Mouse (Mus musculus) liver, adult 2 months (tissue): ENCODE results near the gene Celf1. TPM values are rescaled to one million over a fixed set of nuclear protein-coding genes. Genes with fewer than 3 reads are reported as not detected.
A peak's percentile ranks its signal among the peaks of the same experiment; 100 is the strongest.

ENCODE experiments used
- DNase-seq: peaks from one replicate; pipeline ENCODE4 v3.0.0-alpha.2; 2011; ENCODE audit warnings: low read depth, low spot score; ENCODE audit errors: extremely low read depth
- H3K27ac ChIP-seq: fragments of 200-500 bp; replicated peaks from 2 replicates; pipeline ENCODE4 v1.5.1; 2012; ENCODE audit warnings: low read depth, mild to moderate bottlenecking, control low read depth, inconsistent platforms, low read length; ENCODE audit not compliant: insufficient read depth
- H3K27me3 ChIP-seq: fragments of 200-500 bp; 2 replicates; pipeline ENCODE4 v1.6.1; 2012; ENCODE audit warnings: mild to moderate bottlenecking, moderate library complexity, low read length, inconsistent platforms; ENCODE audit not compliant: control insufficient read depth, insufficient read depth
- H3K36me3 ChIP-seq: fragments of 200-500 bp; 2 replicates; pipeline ENCODE4 v1.6.1; 2012; ENCODE audit warnings: low read length, inconsistent platforms; ENCODE audit not compliant: control insufficient read depth, insufficient read depth
- H3K4me1 ChIP-seq: fragments of 200-500 bp; 2 replicates; pipeline ENCODE4 v1.6.1; 2011; ENCODE audit warnings: low read length; ENCODE audit not compliant: control insufficient read depth, insufficient read depth
- H3K4me3 ChIP-seq: fragments of 200-500 bp; 2 replicates; pipeline ENCODE4 v1.5.1; 2011; ENCODE audit warnings: low read depth, mild to moderate bottlenecking, control low read depth, low read length, moderate library complexity; ENCODE audit not compliant: insufficient read depth
- H3K79me2 ChIP-seq: fragments of 200-500 bp; 2 replicates; pipeline ENCODE4 v1.6.1; 2012; ENCODE audit warnings: inconsistent platforms, mild to moderate bottlenecking, low read length, moderate library complexity; ENCODE audit not compliant: control insufficient read depth, insufficient read depth
- H3K9ac ChIP-seq: fragments of 200-500 bp; 2 replicates; pipeline ENCODE4 v1.6.1; 2012; ENCODE audit warnings: low read depth, mild to moderate bottlenecking, control low read depth, inconsistent platforms, low read length
- CTCF ChIP-seq: fragments of 200-500 bp; IDR thresholded peaks from 2 replicates; pipeline ENCODE4 v1.5.1; 2011; ENCODE audit warnings: low read depth, low read length, control low read depth
- POLR2A ChIP-seq: fragments of 200-500 bp; IDR thresholded peaks from 2 replicates; pipeline ENCODE4 v1.6.1; 2011; ENCODE audit warnings: low read length, control low read depth; ENCODE audit not compliant: insufficient read depth; ENCODE audit errors: extremely low read depth
- WGBS: fragments of 180-500 bp; shearing (Covaris S2); methylation state at CpG from one replicate; pipeline ENCODE4 v1.1.7; 2018; 5-methylcytosine and 5-hydroxymethylcytosine counted together
- polyA plus RNA-seq: library from polyadenylated mRNA; depleted of rRNA; stranded (reverse); fragments of >200 nt; gene quantifications from 2 replicates; pipeline ENCODE4 v1.2.3, GENCODE M21; 2012
- total RNA-seq: library from RNA; depleted of rRNA; stranded (reverse); fragments of >200 nt; gene quantifications from 2 replicates; pipeline ENCODE4 v1.2.3, GENCODE M21; 2014

Celf1 gene
- total and polyA plus RNA-seq, 2 experiments: 30.5 to 39.5 TPM

DNA sequence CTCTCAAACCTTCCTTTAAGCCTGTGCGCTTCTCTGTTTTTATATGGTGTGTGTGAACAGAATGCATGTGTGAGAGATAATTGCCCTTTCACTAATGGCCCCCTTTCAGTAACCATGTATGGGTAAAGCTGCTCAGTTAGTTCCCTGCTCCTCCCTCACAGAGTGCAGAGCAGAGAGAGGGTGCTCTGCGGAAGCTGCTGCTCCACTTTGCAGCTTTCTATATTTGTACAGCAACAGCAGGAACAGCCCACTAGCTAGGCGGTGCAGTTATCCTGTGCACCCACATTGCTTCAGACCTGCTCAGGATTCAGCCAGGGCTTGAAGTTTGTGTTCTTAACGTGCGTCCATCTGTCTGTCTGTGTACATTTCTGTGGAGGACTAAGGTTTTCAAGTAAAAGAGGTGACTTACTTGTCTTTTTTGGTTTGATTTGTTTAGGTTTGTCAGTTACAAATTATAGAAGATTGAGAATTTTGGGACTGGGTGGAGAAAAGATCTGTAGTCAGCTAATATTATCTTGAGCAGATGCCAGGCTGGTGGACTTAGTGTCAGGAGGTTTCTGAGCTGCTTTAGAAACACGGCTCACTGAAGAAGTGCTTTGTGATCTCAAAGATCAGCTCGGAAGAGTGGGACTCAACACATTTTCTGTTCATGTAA is 24.8 kb downstream of the Celf1 start:
- WGBS: 18% methylated on average over 7 of the region's 7 CpGs
- no peak for TF ChIP-seq CTCF
- Histone ChIP-seq H3K27ac (peak overlapping the region; percentile 40), H3K4me1 (peaks cover 27% of the 10 kb centered on the region), H3K79me2 (peaks cover 35% of the 10 kb centered on the region), H3K4me3 (no peak overlapping the region), H3K36me3 (no peaks in the 10 kb centered on the region), H3K27me3 (no peaks in the 10 kb centered on the region), H3K9ac (no peak overlapping the region; the same call in 1 of the 2 replicates)
- peak; percentile 42 for DNase-seq

DNA sequence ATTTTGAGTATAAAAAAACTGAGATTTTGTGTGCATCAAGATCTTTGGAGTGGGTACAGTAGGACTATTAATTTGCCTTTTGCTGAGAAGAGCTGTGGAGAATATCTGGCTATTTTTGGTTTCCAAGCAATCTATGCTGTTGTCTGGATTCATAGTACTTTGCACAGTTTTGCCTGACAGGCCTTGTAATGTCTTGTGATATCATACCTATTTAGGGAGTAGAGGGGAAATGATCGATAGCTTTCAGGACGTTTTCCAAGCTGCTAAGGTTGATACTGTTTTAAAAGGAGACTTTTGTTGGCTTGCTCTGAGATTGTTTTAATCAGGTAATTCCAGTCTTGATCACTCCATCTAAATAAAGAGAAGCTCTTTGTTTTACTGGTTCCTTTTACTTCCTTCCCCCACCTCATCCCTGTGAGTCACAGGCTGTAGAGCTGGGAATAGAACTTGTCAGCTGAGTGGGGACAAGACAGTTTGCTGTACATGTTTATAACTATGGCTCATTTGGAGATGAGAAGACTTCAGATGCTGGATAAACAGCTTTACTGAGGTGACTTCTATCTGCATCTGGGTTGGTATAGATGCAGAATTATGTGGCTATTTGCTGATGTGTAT is 25.4 kb downstream of the Celf1 start:
- Histone ChIP-seq H3K27ac (peak overlapping the region; percentile 48), H3K4me3 (no peak overlapping the region), H3K79me2 (peaks cover 33% of the 10 kb centered on the region), H3K36me3 (no peaks in the 10 kb centered on the region), H3K4me1 (peaks cover 27% of the 10 kb centered on the region), H3K9ac (no peak overlapping the region), H3K27me3 (no peaks in the 10 kb centered on the region)
- DNase-seq: peak; percentile 64
- WGBS: 7% methylated on average over 2 of the region's 2 CpGs
- no peak for TF ChIP-seq CTCF
- TF ChIP-seq POLR2A: no peak

DNA sequence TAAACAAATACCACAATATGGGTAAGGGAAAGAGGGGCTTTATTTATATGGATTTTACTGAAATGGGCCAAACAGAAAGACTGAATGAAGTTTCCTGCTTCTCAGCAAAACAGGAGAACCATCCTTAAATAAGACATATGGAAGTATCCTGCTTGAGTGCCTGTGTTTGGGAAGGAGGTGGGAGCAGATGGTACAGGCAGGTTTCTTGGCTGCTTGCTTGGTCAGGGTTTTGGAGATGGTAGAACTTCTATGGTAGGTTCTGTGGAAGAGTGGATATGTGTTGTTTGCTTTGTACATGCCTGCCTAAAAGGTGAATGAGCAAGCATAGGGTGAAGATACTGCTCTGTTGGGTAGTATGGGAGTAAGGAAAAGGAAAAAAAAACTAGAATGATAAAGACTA is 30.4 kb downstream of the Celf1 start:
- Histone ChIP-seq H3K27me3 (no peaks in the 10 kb centered on the region), H3K27ac (no peak overlapping the region), H3K36me3 (peaks cover 7% of the 10 kb centered on the region; the same call in 1 of the 2 replicates), H3K4me1 (peaks cover 8% of the 10 kb centered on the region; the same call in 1 of the 2 replicates), H3K9ac (no peak overlapping the region), H3K4me3 (no peak overlapping the region), H3K79me2 (peaks cover 30% of the 10 kb centered on the region)
- DNase-seq: no peak
- TF ChIP-seq POLR2A (no peak), CTCF (no peak)

DNA sequence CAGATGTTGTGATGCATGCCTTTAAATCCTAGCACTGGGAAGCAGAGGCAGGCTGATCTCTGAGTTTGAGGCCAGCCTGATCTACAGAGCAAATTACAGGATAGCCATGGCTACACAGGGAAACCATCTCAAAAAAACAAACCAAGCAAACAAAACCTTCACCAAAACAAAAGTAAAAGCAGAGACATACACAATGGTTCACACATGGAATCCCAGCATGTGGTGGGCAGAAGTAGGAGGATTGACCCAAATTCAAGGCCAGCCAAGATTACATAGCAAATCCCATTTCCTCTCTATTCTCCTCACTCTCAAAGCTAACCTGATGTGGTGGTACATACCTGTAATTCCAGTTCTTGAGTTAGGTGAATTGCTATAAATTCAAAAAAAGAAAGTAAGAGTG is 33.9 kb downstream of the Celf1 start:
- DNase-seq: no peak
- no peaks in the 10 kb centered on the region for H3K27me3 ChIP-seq
- H3K79me2 ChIP-seq: peaks cover 32% of the 10 kb centered on the region; the same call in 1 of the 2 replicates
- peaks cover 7% of the 10 kb centered on the region; the same call in 1 of the 2 replicates for H3K36me3 ChIP-seq
- H3K9ac ChIP-seq: no peak overlapping the region
- TF ChIP-seq CTCF: no peak
- TF ChIP-seq POLR2A: no peak
- H3K27ac ChIP-seq: no peak overlapping the region
- no peak overlapping the region for H3K4me3 ChIP-seq
- no peaks in the 10 kb centered on the region; the same call in 1 of the 2 replicates for H3K4me1 ChIP-seq

DNA sequence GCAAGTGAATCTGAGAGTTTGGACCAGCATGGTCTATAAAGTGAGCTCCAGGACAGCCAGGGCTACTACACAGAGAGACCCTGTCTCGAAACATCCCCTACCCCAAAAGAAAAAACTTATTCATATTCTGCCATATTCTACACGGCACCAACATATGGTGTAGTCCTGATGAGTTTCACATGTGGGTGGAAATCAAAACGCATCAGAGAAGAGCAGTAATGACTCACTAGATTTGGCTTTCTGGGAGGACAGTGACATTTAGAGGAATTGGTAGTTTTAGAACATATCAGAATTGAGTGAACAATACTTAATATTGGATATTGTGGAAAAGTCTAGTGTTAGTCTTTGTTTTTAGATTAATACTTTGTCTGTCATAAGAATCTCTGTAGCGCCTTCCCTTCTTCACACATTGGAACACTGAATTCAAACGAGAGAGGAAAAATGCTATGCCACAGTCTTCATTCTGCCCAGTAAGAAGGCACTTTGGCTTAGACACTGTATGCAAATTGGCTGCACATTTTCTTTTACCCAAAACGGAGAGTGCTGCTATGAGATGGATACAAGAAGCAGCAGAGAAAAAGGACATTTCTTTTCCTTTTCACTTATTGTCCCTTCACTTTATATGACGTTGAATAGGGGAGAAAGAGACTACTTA is 35.1 kb downstream of the Celf1 start:
- 85% methylated on average over 7 of the region's 7 CpGs for WGBS
- no peak for DNase-seq
- H3K4me1 ChIP-seq: no peaks in the 10 kb centered on the region; the same call in 1 of the 2 replicates
- peaks cover 7% of the 10 kb centered on the region; the same call in 1 of the 2 replicates for H3K36me3 ChIP-seq
- H3K4me3 ChIP-seq: no peak overlapping the region
- peaks cover 29% of the 10 kb centered on the region; the same call in 1 of the 2 replicates for H3K79me2 ChIP-seq
- H3K27me3 ChIP-seq: no peaks in the 10 kb centered on the region
- no peak overlapping the region for H3K27ac ChIP-seq
- H3K9ac ChIP-seq: no peak overlapping the region
- TF ChIP-seq CTCF: no peak
- TF ChIP-seq POLR2A: no peak
